Mouse (Mus musculus): ENCODE data around the gene Rfesd.

The Rfesd gene

DNA sequence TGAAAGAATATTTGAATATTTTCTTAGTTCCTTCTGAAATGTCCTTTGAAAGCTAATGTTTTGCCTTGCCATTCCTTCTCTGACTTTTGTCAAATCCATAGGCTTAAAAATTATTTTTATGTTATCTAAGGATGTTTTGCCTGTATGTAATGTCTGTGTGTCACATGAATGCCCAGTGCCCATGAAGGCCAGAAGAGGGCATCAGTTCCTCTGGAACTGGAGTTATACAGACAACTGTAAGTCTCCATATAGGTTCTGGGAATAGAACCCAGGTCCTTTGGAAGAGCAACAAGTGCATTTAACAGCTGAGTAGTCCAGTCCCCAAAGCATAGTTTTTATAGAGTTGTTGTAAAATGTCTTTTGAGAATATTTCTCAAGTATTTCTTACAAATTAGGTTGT is 36.6 kb downstream of the Rfesd start:
- no peak for DNase-seq (ENCODE audit: low spot score)

DNA sequence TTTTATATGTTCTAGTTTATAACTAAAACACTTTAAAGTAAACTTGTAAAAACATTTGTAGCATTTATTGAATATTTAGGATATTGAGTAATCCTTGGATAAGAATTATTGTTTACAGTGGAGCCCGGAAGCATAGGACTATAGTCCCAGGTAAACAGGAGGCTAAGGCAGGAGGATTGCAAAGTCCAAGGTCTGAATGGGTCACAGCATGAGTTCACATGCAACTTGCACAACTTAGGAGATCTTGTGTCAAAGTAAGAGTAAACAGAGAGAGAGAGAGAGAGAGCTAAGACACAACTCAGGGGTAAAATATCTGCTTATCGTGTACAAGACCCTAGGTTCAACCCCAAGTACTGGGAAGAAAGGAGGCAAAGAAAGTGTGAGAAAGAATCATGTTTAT is 41.9 kb downstream of the Rfesd start:
- DNase-seq (ENCODE audit: low spot score), result no peak

DNA sequence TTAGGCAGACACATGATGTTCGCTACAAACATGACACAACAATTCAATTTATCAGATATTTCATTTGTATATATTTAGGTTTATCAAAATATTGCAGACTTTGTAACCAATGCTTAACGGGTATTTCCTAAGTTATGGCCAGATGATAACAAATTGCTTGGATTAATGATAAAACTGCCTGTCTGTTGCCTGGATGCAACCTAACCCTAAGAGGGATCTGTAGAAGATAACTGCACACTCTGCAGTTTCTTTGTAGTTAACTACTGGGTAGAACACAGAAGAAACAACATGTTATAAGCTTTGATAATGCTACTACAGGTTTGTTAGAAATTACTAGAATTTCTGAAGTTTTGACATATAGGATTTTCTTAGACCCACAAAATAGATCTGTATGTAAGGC is 42.3 kb downstream of the Rfesd start:
- DNase-seq (ENCODE audit: low spot score), result no peak

DNA sequence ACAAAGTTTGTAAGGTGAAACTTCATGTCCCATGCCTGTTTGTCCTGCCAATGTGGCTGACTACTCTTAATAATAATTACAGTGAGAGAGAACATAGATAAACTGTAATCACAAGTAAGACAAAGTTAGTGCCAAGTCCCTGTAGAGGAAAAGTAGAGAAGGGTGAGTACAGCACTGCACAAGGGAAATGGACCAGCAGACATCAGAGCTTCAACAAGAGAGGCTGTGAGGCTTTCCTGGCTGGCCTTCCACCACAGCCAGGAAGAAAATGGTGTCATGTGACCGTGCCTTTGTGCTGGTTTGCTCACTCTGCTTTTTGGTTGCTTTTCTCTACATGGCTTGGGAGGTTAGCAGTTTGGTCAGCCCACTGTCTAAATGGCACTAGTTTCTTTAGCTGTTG is 42.9 kb downstream of the Rfesd start:
- no peak for DNase-seq (ENCODE audit: low spot score)

DNA sequence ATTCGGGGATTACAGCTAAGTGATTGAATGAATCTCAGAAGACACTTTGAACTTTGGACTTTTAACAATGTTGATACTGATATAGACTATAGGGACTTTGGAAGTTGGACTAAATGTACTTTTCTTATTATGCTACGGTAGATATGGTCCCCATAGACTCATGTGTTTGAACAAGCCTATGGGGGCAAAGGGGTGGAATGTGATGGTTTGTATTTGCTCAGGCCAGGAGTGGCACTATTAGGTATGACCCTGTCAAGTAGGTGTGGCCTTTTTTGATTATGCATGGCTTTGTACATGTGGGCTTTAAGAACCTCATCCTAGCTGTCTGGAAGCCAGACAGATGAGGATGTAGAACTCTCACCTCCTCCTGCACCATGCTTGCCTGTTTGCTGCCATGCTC is 44.0 kb downstream of the Rfesd start:
- no peak for DNase-seq (ENCODE audit: low spot score)

DNA sequence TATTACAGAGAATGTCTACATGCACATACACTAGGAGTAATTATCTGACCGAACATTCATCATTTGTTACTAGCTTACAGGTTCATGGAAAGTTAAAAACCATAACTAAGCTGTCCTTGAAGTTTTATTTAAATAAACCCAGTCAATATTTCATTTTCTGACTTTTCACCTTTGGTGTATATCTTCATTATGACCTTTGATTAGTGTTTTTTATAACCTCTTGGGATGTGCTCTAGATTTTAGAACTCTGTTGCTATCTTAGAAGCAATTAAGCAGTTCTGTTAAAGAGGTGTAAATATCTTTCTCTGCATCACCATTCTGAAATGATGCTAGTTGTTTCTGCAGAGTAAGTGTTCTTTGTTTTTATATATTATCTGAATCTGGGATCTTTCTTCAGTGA is 51.7 kb downstream of the Rfesd start, which contains the start of gene Spata9:
TSS of gene Spata9 (plus strand) at position 301 of the 400 bp plus-strand sequence.
- no peak for DNase-seq (ENCODE audit: low spot score)

DNA sequence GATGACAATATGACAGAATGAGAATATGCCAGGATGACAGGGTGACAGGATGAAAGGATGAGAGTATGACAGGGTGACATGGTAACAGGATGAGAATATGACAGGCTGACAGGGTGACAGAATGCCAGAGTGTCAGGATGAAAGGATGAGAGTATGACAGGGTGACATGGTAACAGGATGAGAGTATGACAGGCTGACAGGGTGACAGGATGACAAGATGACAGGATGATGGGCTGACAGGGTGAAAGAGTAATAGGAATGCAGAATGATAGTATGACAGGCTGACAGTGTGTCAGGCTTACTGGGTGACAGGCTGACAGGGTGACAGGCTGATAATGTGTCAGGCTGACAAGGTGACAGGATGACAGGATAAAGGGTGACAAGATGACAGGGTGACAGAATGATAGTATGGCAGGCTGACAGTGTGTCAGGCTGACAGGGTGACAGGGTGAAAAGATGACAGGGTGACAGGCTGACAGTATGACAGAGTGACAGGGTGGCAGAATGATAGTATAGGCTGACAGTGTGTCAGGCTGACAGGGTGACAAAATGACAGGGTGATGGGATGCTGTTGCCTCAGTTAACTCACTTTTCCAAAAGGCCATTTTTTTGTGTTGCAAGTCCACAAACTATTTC is 63.0 kb downstream of the Rfesd start:
- no peak for DNase-seq (ENCODE audit: low spot score)

Measured in urinary bladder, postnatal 25 days (tissue).